Mouse (Mus musculus): ENCODE data around the gene Grid1. TPM values are rescaled to one million over a fixed set of nuclear protein-coding genes. Genes with fewer than 3 reads are reported as not detected.

Grid1 gene
- polyA plus RNA-seq, 1 experiment from 2014 or later: 0.02 TPM

DNA sequence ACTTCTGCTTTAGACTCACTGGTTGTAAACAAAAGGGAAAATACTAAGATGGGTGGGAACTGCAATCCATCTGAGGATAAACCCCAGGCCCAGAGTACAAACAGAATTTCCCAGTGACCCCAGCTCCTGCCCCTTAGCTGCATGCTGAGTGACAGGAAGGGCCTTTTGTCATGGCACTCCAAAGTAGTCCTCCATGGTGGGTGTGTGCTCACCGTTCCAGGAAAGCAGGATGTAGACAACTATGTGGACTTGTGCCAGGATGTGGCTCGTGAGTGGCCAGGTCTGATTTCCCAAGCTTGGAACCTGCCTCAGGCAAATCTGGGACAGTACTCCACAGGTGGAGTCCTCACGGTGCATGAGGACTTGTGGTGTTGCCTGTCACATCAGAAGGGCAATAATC is 132.4 kb downstream of the Grid1 start:
- ATAC-seq (ENCODE audit: low read depth): no peak

DNA sequence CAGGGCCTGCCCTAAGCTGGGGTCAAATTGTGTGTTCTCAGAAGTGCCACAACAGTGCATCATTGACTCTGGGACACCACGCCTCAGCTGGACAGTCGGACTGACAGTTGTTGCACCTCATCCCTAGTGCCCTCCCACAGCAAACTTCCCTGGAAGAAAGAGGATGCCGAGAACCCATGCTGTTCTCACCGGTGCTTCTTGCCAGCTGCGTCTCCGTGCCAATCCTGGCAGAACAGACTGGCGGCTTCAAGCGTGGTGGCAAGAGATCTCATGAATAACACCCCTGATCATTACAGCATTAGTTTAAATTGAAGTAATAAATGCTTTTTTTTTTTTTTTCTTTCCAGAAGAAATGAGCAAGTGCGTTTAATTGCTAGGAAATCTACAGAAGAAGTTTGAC is 133.7 kb downstream of the Grid1 start:
- H3K36me3 ChIP-seq (ENCODE audit: control insufficient read depth, insufficient read depth): no peaks in the 10 kb centered on the region
- no peaks in the 10 kb centered on the region for H3K9me3 ChIP-seq (replicated peaks; ENCODE audit: control insufficient read depth, low read length)
- no peak for ATAC-seq (ENCODE audit: low read depth)
- H3K27ac ChIP-seq (ENCODE audit: low read length): no peak overlapping the region
- 70% methylated on average over 9 of the region's 9 CpGs for whole genome bisulfite sequencing (ENCODE audit: insufficient replicate concordance)
- no peaks in the 10 kb centered on the region for H3K27me3 ChIP-seq (ENCODE audit: control insufficient read depth, insufficient read depth, low read depth, low read length)
- H3K9ac ChIP-seq (ENCODE audit: low read depth, low read length): no peak overlapping the region
- H3K4me2 ChIP-seq (ENCODE audit: low read depth, low read length): no peak overlapping the region
- no peak overlapping the region for H3K4me3 ChIP-seq (ENCODE audit: low read depth, low read length)
- H3K4me1 ChIP-seq (ENCODE audit: control insufficient read depth, low read depth, low read length): no peaks in the 10 kb centered on the region

More for the DNA sequence above, 132.4 kb downstream of the Grid1 start:
- no peaks in the 10 kb centered on the region for H3K9me3 ChIP-seq (replicated peaks; ENCODE audit: control insufficient read depth, low read length)
- H3K27me3 ChIP-seq (ENCODE audit: control insufficient read depth, insufficient read depth, low read depth, low read length): no peaks in the 10 kb centered on the region
- no peak overlapping the region for H3K9ac ChIP-seq (ENCODE audit: low read depth, low read length)
- no peaks in the 10 kb centered on the region for H3K36me3 ChIP-seq (ENCODE audit: control insufficient read depth, insufficient read depth)
- H3K4me2 ChIP-seq (ENCODE audit: low read depth, low read length): no peak overlapping the region
- H3K4me3 ChIP-seq (ENCODE audit: low read depth, low read length): no peak overlapping the region
- no peak overlapping the region for H3K27ac ChIP-seq (ENCODE audit: low read length)
- WGBS (ENCODE audit: insufficient replicate concordance): 39% methylated on average over 3 of the region's 3 CpGs
- H3K4me1 ChIP-seq (ENCODE audit: control insufficient read depth, low read depth, low read length): no peaks in the 10 kb centered on the region

- H3K9ac ChIP-seq (ENCODE audit: low read depth, low read length): no peak overlapping the region
- ATAC-seq (ENCODE audit: low read depth): no peak
- no peaks in the 10 kb centered on the region for H3K36me3 ChIP-seq (ENCODE audit: control insufficient read depth, insufficient read depth)
- 45% methylated on average over 1 of the region's 1 CpGs for WGBS (ENCODE audit: insufficient replicate concordance)
- H3K27ac ChIP-seq (ENCODE audit: low read length): no peak overlapping the region
- no peak overlapping the region for H3K4me2 ChIP-seq (ENCODE audit: low read depth, low read length)
- no peaks in the 10 kb centered on the region for H3K27me3 ChIP-seq (ENCODE audit: control insufficient read depth, insufficient read depth, low read depth, low read length)
- H3K4me1 ChIP-seq (ENCODE audit: control insufficient read depth, low read depth, low read length): no peaks in the 10 kb centered on the region
- no peaks in the 10 kb centered on the region for H3K9me3 ChIP-seq (replicated peaks; ENCODE audit: control insufficient read depth, low read length)
- no peak overlapping the region for H3K4me3 ChIP-seq (ENCODE audit: low read depth, low read length)
These were observed 135.8 kb downstream of the Grid1 start for GRCm38 (mm10) chr14:34955689-34956088.

DNA sequence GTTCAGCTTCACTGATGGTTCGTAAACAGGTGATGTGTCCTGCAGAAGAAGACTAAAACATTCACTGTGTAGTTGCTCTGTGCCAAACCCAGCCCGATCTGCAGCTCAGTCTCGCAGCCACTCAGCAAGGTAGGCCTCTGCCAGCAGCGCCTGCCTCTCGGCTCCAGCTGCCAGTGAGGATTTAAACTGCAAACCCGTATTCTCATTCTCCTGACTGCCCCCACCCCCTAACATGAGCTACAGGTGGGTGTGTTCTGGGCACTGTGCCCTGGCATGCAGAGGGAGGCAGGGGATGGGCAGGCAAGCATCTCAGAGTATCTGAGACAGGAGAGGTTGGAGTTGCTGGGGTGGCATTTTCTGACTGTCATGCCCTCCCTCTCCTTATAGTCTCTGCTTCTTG is 140.3 kb downstream of the Grid1 start:
- Histone ChIP-seq H3K36me3 (ENCODE audit: control insufficient read depth, insufficient read depth) (no peaks in the 10 kb centered on the region), H3K9ac (ENCODE audit: low read depth, low read length) (no peak overlapping the region), H3K27ac (ENCODE audit: low read length) (no peak overlapping the region), H3K4me1 (ENCODE audit: control insufficient read depth, low read depth, low read length) (no peaks in the 10 kb centered on the region), H3K4me2 (ENCODE audit: low read depth, low read length) (no peak overlapping the region), H3K4me3 (ENCODE audit: low read depth, low read length) (no peak overlapping the region), H3K27me3 (ENCODE audit: control insufficient read depth, insufficient read depth, low read depth, low read length) (no peaks in the 10 kb centered on the region), H3K9me3 (replicated peaks; ENCODE audit: control insufficient read depth, low read length) (no peaks in the 10 kb centered on the region)
- 61% methylated on average over 6 of the region's 6 CpGs for WGBS (ENCODE audit: insufficient replicate concordance)
- no peak for ATAC-seq (ENCODE audit: low read depth)

DNA sequence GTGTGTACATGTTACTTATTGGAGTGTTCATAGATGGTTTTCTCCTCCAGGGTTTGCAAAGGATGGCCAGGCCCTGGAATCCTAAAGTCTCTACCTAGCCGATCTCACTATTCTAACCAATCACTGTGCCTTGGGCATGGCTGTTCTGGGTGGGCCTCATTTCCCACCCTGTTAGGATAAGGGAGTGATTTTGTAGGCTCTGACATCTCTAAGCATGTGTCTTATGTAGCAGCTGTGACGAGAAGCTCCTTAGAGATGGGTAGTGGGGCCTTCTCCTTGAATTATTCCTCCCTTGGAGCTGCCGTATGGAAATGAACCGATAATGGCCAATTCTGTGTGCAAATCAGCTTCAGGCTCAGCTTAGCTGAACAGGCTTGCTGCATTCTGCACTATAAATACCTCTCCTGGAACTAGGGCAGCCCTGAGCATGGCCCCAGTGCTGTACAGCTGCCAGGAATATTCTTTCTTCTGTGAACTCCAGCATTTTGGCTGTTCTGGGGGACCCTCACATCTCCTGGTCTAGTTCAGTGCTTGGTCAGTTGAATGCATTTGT is 143.8 kb downstream of the Grid1 start:
- H3K36me3 ChIP-seq (ENCODE audit: control insufficient read depth, insufficient read depth): no peaks in the 10 kb centered on the region
- H3K4me3 ChIP-seq (ENCODE audit: low read depth, low read length): no peak overlapping the region
- H3K27me3 ChIP-seq (ENCODE audit: control insufficient read depth, insufficient read depth, low read depth, low read length): no peaks in the 10 kb centered on the region
- H3K9ac ChIP-seq (ENCODE audit: low read depth, low read length): no peak overlapping the region
- no peaks in the 10 kb centered on the region for H3K4me1 ChIP-seq (ENCODE audit: control insufficient read depth, low read depth, low read length)
- no peak overlapping the region for H3K27ac ChIP-seq (ENCODE audit: low read length)
- WGBS (ENCODE audit: insufficient replicate concordance): 68% methylated on average over 4 of the region's 4 CpGs
- no peak overlapping the region for H3K4me2 ChIP-seq (ENCODE audit: low read depth, low read length)
- no peak for ATAC-seq (ENCODE audit: low read depth)
- no peaks in the 10 kb centered on the region for H3K9me3 ChIP-seq (replicated peaks; ENCODE audit: control insufficient read depth, low read length)

DNA sequence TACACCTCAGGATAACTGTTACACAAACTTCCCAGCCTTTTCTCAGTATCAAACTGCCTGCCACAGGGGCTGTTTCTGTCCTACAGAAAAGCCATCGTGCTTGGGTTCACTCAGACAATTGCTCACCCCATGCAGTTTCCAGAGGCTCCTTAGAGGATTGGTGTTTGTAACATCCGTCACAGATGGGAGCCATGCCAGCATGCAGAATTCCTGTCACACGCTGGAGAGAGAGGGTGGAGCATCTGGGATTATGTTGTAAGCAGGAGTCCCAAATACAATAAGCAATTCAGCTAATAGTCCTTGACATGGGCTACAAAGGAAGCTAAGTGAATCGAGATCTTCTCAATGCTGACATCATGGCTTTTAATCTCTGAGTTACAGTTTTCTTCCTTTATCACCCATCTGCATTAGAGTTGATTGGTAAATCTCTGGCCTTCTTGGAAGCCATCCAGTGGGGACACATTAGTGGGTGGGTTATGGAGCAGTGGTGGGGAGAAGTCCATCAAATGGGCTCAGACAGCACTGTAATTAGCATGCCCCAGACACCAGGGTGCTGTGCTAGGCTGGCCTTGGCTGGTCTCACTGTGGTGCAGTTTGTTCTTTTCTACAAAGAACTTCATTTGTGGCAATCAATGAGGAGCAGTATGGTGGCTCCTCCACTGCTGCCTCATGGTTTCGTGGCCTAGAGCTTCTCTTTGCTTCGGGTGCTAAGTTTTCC is 149.4 kb downstream of the Grid1 start:
- Histone ChIP-seq H3K4me3 (ENCODE audit: low read depth, low read length) (no peak overlapping the region), H3K9ac (ENCODE audit: low read depth, low read length) (no peak overlapping the region), H3K27ac (ENCODE audit: low read length) (no peak overlapping the region), H3K36me3 (ENCODE audit: control insufficient read depth, insufficient read depth) (no peaks in the 10 kb centered on the region), H3K9me3 (replicated peaks; ENCODE audit: control insufficient read depth, low read length) (no peaks in the 10 kb centered on the region), H3K4me2 (ENCODE audit: low read depth, low read length) (no peak overlapping the region), H3K4me1 (ENCODE audit: control insufficient read depth, low read depth, low read length) (no peaks in the 10 kb centered on the region), H3K27me3 (ENCODE audit: control insufficient read depth, insufficient read depth, low read depth, low read length) (no peaks in the 10 kb centered on the region)
- 28% methylated on average over 6 of the region's 6 CpGs for WGBS (ENCODE audit: insufficient replicate concordance)
- no peak for ATAC-seq (ENCODE audit: low read depth)

GRCm38 (mm10) chr14:34972930-34973329 is 153.0 kb downstream of the Grid1 start:
- Histone ChIP-seq H3K27me3 (ENCODE audit: control insufficient read depth, insufficient read depth, low read depth, low read length) (no peaks in the 10 kb centered on the region), H3K27ac (ENCODE audit: low read length) (no peak overlapping the region), H3K9ac (ENCODE audit: low read depth, low read length) (no peak overlapping the region), H3K4me2 (ENCODE audit: low read depth, low read length) (no peak overlapping the region), H3K4me3 (ENCODE audit: low read depth, low read length) (no peak overlapping the region), H3K9me3 (replicated peaks; ENCODE audit: control insufficient read depth, low read length) (no peaks in the 10 kb centered on the region), H3K4me1 (ENCODE audit: control insufficient read depth, low read depth, low read length) (no peaks in the 10 kb centered on the region), H3K36me3 (ENCODE audit: control insufficient read depth, insufficient read depth) (no peaks in the 10 kb centered on the region)
- 49% methylated on average over 3 of the region's 3 CpGs for WGBS (ENCODE audit: insufficient replicate concordance)
- ATAC-seq (ENCODE audit: low read depth): no peak

- no peak for ATAC-seq (ENCODE audit: low read depth)
- Histone ChIP-seq H3K4me2 (ENCODE audit: low read depth, low read length) (no peak overlapping the region), H3K27me3 (ENCODE audit: control insufficient read depth, insufficient read depth, low read depth, low read length) (no peaks in the 10 kb centered on the region), H3K9me3 (replicated peaks; ENCODE audit: control insufficient read depth, low read length) (no peaks in the 10 kb centered on the region), H3K4me1 (ENCODE audit: control insufficient read depth, low read depth, low read length) (no peaks in the 10 kb centered on the region), H3K27ac (ENCODE audit: low read length) (no peak overlapping the region), H3K9ac (ENCODE audit: low read depth, low read length) (no peak overlapping the region), H3K4me3 (ENCODE audit: low read depth, low read length) (no peak overlapping the region), H3K36me3 (ENCODE audit: control insufficient read depth, insufficient read depth) (no peaks in the 10 kb centered on the region)
- 24% methylated on average over 2 of the region's 2 CpGs for WGBS (ENCODE audit: insufficient replicate concordance)
These were observed 160.8 kb downstream of the Grid1 start for GRCm38 (mm10) chr14:34980756-34981155.

- H3K4me1 ChIP-seq (ENCODE audit: control insufficient read depth, low read depth, low read length): no peaks in the 10 kb centered on the region
- no peak overlapping the region for H3K9ac ChIP-seq (ENCODE audit: low read depth, low read length)
- no peak overlapping the region for H3K4me2 ChIP-seq (ENCODE audit: low read depth, low read length)
- H3K27ac ChIP-seq (ENCODE audit: low read length): no peak overlapping the region
- H3K27me3 ChIP-seq (ENCODE audit: control insufficient read depth, insufficient read depth, low read depth, low read length): no peaks in the 10 kb centered on the region
- no peaks in the 10 kb centered on the region for H3K9me3 ChIP-seq (replicated peaks; ENCODE audit: control insufficient read depth, low read length)
- no peak overlapping the region for H3K4me3 ChIP-seq (ENCODE audit: low read depth, low read length)
- H3K36me3 ChIP-seq (ENCODE audit: control insufficient read depth, insufficient read depth): no peaks in the 10 kb centered on the region
- WGBS (ENCODE audit: insufficient replicate concordance): 66% methylated on average over 5 of the region's 5 CpGs
- ATAC-seq (ENCODE audit: low read depth): no peak
These were observed 169.2 kb downstream of the Grid1 start for GRCm38 (mm10) chr14:34989131-34989530.
